9 mouse cellular contexts compared by ENCODE assay signal in the genomic region with DNA sequence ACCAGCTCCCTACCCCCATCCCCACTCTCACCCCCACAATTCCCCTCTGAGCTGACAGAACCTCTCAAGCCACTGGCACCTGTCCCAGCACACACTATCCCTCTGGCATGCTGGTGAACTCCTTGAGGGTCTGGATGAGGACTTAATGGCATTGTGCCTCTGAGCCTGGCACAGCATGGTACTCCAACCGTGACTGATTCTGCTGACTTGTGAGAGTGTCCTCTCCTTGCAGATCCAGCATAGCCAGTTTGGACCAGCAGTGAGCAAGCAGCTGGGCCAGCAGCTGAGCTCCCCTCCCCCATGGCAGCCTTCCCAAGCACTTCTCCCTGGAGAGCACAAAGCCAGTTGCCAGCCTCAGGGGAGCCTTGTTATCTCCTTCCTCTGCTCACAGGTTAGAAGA. TPM values are rescaled to one million over a fixed set of nuclear protein-coding genes. Genes with fewer than 3 reads are reported as not detected.
DNase-seq lines count a peak whose midpoint lies in the region; ATAC-seq and TF ChIP-seq lines count a peak whose summit lies in the region.
"Had no signal": no experiment of that assay in that cellular context is flagged by ENCODE, and none has a peak within 500 bp of the region (broad histone marks: within the 10 kb centered on the region; RNA-seq: fewer than 3 reads in every experiment).

No protein-coding gene starts in this region.

- H3K27ac ChIP-seq in heart, adult 2 months, result peak overlapping the region; percentile 18
- H3K27ac ChIP-seq in kidney, embryonic 16.5 days (ENCODE audit: low read length), result peak overlapping the region; percentile 74
- peak overlapping the region; percentile 84 for H3K27ac ChIP-seq in lung, embryonic 15.5 days
- H3K27ac ChIP-seq: embryonic facial prominence, embryonic 12.5 days had no signal

- H3K9me3 ChIP-seq in kidney, embryonic 16.5 days (ENCODE audit: low read length), result no peaks in the 10 kb centered on the region
- H3K9me3 ChIP-seq in lung, embryonic 15.5 days, result no peaks in the 10 kb centered on the region
- H3K9me3 ChIP-seq: embryonic facial prominence, embryonic 12.5 days had no signal

- WGBS in heart, adult 2 months, result 4% methylated on average over 1 of the region's 1 CpGs
- 30% methylated on average over 1 of the region's 1 CpGs for WGBS in kidney, embryonic 16.5 days
- WGBS in lung, embryonic 15.5 days, result 12% methylated on average over 1 of the region's 1 CpGs

- 0 out of 2 replicates have a peak, but pooled peaks have one; percentile 49 for TF ChIP-seq EP300 in heart, adult 2 months (IDR thresholded peaks at IDR 0.05; ENCODE audit: insufficient read depth, low read depth, low read length)

- no peak overlapping the region for H3K9ac ChIP-seq in heart, adult 2 months (ENCODE audit: low read depth, low read length)
- H3K9ac ChIP-seq in kidney, embryonic 16.5 days (replicated peaks; ENCODE audit: low read length), result no peak overlapping the region
- H3K9ac ChIP-seq in lung, embryonic 15.5 days, result no peak overlapping the region
- H3K9ac ChIP-seq: embryonic facial prominence, embryonic 12.5 days had no signal

- no peak for TF ChIP-seq CTCF in heart, adult 2 months (IDR thresholded peaks at IDR 0.05)

- H3K4me2 ChIP-seq in kidney, embryonic 16.5 days (replicated peaks; ENCODE audit: low read depth, low read length), result no peak overlapping the region
- no peak overlapping the region for H3K4me2 ChIP-seq in lung, embryonic 15.5 days
- H3K4me2 ChIP-seq: embryonic facial prominence, embryonic 12.5 days had no signal

- DNase-seq in cerebellum, adult 11 months, result peak; percentile 27
- DNase-seq in cerebellum, adult 9-10 months, result peak; percentile 37
- DNase-seq in heart, adult 2 months, result peak; percentile 78 to 84
- DNase-seq in right cerebral cortex, postnatal 14 days, result peak; percentile 64
- DNase-seq in spleen, postnatal 10 days (ENCODE audit: low spot score in 2 of 2), result no peak

- no peak for TF ChIP-seq POLR2A in heart, adult 2 months (IDR thresholded peaks at IDR 0.05; ENCODE audit: insufficient read depth, low read depth, low read length)

- H3K27me3 ChIP-seq in heart, adult 2 months (ENCODE audit: control insufficient read depth, insufficient read depth, low read length), result no peaks in the 10 kb centered on the region
- no peaks in the 10 kb centered on the region for H3K27me3 ChIP-seq in kidney, embryonic 16.5 days (ENCODE audit: insufficient read depth, low read length)
- H3K27me3 ChIP-seq in lung, embryonic 15.5 days, result no peaks in the 10 kb centered on the region
- H3K27me3 ChIP-seq: embryonic facial prominence, embryonic 12.5 days had no signal

- H3K4me1 ChIP-seq in heart, adult 2 months (ENCODE audit: control insufficient read depth, insufficient read depth, low read length), result peaks cover 19% of the 10 kb centered on the region
- peaks cover 21% of the 10 kb centered on the region for H3K4me1 ChIP-seq in kidney, embryonic 16.5 days (ENCODE audit: insufficient read depth, low read length)
- peaks cover 54% of the 10 kb centered on the region for H3K4me1 ChIP-seq in lung, embryonic 15.5 days

- ATAC-seq in cerebellum, adult (ENCODE audit: insufficient number of reproducible peaks, low FRiP score, low TSS enrichment), result no peak
- ATAC-seq in kidney, embryonic 16.5 days (ENCODE audit: low FRiP score, low TSS enrichment), result peak; percentile 85
- peak; percentile 86 for ATAC-seq in lung, embryonic 15.5 days (ENCODE audit: borderline replicate concordance, extremely low read depth, low FRiP score, low TSS enrichment)

- H3K36me3 ChIP-seq in heart, adult 2 months (ENCODE audit: control insufficient read depth, insufficient read depth, low read length), result no peaks in the 10 kb centered on the region
- no peaks in the 10 kb centered on the region for H3K36me3 ChIP-seq in kidney, embryonic 16.5 days (ENCODE audit: insufficient read depth, low read length)
- H3K36me3 ChIP-seq in lung, embryonic 15.5 days, result no peaks in the 10 kb centered on the region
- H3K36me3 ChIP-seq: embryonic facial prominence, embryonic 12.5 days had no signal

- intact Hi-C loops in heart, adult 2 months (cut with DNase I), result loop anchor here (1.0 kb wide), 1 partner anchor 59 kb away; no protein-coding TSS in a partner anchor

- H3K79me2 ChIP-seq in heart, adult 2 months (replicated peaks; ENCODE audit: control insufficient read depth, insufficient read depth, low read length), result no peaks in the 10 kb centered on the region

- no peak overlapping the region for H3K4me3 ChIP-seq in heart, adult 2 months
- no peak overlapping the region for H3K4me3 ChIP-seq in kidney, embryonic 16.5 days (ENCODE audit: low read length)
- no peak overlapping the region for H3K4me3 ChIP-seq in lung, embryonic 15.5 days
- H3K4me3 ChIP-seq: embryonic facial prominence, embryonic 12.5 days had no signal

RNA-seq across cellular contexts. Expression of gene Ppp2r5a, which starts 32.3 kb away (rescaled TPM):
- 100 to 1,000 TPM; 105 to 110 TPM for total RNA-seq in heart, adult 2 months (2021)
- polyA plus RNA-seq in heart, adult 2 months (2012; rRNA removed), result 53.7 and 79.2 TPM in 2 replicates
- polyA plus RNA-seq in kidney, embryonic 16.5 days (2015; fragmentation: Nextera tagmentation; extraction: Ambion mirVana), result 15.7 and 18.8 TPM in 2 replicates
- 27.1 and 32.2 TPM in 2 replicates for polyA plus RNA-seq in lung, embryonic 15.5 days (2015; fragmentation: Nextera tagmentation; extraction: Ambion mirVana)

Comparison
In these comparisons a context has a peak if more than half of its experiments do, and no peak if none do; other contexts are left out.
1. DNase-seq: peak in cerebellum, adult 11 months (single experiment), cerebellum, adult 9-10 months (single experiment), heart, adult 2 months (2 of 2) and right cerebral cortex, postnatal 14 days (single experiment); none in spleen, postnatal 10 days (0 of 2).
2. H3K27ac ChIP-seq: peak in every context shown above with its lines; median percentile 84 in lung, embryonic 15.5 days; 74 in kidney, embryonic 16.5 days; 18 in heart, adult 2 months.